Mouse (Mus musculus) WW6 (cell line): Measurements from ENCODE around the gene Asb3.
"Not testable (repeated sequence)": the region's sequence is repeated elsewhere in the genome, so short reads cannot be mapped to it uniquely, and the experiment has no call there.

Experiments
- DNase-seq: peaks from one replicate; pipeline ENCODE4 v3.0.0-alpha.2; 2013; ENCODE audit warnings: low read depth, low spot score

Gene Asb3

DNA sequence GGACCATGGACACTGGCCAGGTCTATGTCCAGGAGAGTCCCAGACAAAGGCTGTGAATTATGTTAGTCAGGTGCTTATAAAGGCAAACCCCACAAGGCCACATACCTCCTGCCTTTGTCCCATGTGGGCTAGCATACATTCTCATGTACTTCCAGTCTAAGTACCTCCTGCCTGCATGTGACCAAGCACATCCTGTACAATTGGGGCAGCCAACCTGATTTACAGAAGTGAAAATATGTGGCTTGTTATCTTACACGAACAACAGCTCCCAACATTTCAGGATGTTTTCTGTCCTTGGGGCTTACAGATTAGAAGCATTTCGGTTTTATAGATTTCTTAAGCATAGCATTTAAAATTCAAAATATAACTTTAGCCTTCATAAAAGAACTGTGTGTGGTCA, 114.8 kb downstream of the Asb3 start:
- DNase-seq: no peak

DNA sequence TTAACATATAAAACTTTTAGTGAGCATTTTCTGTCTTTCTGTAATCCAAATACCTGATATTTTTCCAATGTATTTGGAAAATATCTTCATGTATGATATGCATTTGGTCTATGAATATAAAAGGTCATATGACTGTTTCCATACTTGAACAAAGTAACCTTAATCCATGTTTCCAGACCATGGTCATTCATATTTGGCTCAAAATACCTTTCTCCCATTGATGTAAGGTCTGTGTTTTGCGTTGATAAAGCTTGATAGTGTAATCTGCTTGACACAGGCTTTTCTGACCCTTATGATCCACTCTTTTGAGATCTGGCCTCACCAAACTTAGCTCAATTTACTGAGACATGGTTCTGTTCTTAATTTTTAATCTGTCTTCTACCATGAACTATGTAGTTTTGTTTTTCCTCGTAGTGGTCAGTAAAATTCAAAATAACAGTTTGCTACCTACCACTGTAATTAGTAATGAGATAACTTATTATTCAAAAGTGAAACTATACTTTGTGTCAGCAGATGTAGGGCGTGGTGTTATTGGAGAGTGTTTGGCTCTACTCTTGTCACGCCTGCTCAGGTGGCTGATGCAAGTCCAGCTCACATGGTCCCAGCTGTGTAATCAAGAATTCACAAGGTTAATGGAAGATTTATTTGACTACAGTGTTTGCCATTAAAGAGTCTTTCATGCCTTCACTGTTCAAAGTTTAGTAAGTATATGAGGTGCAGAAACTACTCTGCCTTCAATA, 116.1 kb downstream of the Asb3 start:
- DNase-seq: no peak

DNA sequence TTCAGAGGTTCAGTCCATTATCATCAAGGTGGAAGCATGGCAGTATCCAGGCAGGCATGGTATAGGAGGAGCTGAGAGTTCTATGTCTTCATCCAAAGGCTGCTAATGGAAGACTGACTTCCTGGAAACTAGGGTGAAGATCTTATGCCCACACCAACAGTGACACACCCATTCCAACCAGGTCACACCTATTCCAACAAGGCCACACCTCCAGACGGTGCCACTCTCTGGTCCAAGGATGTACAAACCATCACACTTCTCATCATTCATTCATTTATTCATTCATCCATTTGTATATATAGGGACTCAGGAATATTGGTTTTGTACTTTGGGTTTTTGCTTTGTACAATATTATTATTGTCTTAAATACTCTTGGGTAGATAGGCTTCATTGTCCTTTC, 124.5 kb downstream of the Asb3 start:
- DNase-seq: not testable (repeated sequence)

GRCm38 (mm10) chr11:31017466-31017865, 132.2 kb downstream of the Asb3 start:
- DNase-seq: peak; percentile 31

- DNase-seq: no peak
Measured at GRCm38 (mm10) chr11:31034958-31035357, 149.7 kb downstream of the Asb3 start.

- no peak for DNase-seq
Measured at GRCm38 (mm10) chr11:31089973-31090372, 204.8 kb downstream of the Asb3 start.

- DNase-seq: no peak
Measured at GRCm38 (mm10) chr11:31090478-31090978, 205.3 kb downstream of the Asb3 start.

- not testable (repeated sequence) for DNase-seq
Measured at GRCm38 (mm10) chr11:31099519-31099918, 214.3 kb downstream of the Asb3 start.

DNA sequence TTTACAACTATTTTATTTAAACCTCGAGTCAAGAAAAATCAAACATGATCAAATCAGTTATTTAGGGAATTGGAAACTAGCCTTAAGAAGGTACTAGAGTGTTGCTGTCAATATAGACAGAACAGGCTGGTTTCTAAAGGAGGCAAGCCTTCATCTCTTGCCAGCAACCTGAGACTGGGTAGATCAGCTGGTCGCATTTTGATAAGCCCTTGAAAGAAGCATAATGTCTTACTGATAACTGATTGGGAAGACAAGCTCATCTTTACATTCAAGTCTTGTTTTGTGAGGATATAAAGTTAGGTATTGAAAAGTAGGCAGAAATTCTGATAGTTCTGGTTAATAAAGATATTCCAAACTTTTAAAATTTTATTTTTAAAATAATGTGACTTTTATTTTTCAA, 217.0 kb downstream of the Asb3 start:
- DNase-seq: no peak

DNA sequence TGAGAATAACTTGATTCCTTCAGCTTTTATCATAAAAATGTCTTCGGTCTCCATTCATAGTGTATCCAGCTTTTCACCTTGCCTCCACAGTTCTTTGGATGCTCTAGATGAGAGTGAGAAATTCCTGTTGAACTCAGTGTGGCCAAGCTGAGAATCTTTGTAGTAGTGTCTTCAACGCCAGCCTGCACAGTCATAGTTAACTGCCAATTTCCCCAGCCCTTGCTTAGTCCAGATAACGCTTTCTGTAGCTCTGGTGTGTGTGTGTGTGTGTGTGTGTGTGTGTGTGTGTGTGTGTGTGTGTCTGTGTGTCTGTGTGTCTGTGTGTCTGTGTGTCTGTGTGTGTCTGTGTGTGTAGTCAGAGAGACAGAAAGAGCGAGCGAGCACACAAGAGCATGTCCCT, 220.1 kb downstream of the Asb3 start:
- no peak for DNase-seq

- DNase-seq: not testable (repeated sequence)
Measured at GRCm38 (mm10) chr11:31126964-31127363, 241.7 kb downstream of the Asb3 start.

DNA sequence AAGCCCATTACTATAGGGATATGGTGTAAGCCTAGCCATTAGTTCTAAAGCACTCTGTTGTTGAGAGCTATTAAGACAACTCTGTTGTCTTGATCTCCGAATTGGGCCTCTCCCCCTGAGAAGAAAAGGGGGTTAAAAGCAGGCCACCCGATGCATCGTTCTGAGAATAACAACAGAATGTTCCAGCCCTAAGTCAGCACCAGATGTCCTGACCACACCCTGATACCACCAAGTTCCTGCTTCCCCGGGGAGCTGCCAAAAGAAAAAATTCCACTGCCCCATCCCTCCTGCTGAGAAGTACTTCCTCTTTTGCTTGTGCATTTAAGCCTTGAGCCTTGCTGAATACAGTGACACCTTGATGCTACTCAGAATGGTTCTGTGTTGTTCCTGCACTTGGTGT, 248.5 kb downstream of the Asb3 start:
- not testable (repeated sequence) for DNase-seq

DNA sequence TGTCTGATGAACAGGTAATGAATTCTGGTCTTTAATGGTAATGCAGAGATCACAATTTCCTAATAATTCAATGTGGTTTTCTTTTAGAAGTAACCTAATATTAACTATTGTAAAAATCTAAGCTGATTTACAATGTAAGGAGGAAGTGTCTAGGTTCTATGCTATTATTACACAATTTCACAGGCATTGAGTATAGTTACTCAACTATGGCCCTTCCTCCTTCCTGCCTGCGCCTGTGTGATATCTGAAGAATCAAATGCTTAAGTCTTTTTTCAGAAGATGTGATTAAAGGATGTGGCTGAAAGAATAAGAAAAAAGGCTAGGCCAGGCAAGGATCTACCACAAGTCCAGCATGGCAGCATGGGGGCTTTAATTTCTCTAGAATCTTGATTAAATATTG, 249.6 kb downstream of the Asb3 start:
- DNase-seq: not testable (repeated sequence)

DNA sequence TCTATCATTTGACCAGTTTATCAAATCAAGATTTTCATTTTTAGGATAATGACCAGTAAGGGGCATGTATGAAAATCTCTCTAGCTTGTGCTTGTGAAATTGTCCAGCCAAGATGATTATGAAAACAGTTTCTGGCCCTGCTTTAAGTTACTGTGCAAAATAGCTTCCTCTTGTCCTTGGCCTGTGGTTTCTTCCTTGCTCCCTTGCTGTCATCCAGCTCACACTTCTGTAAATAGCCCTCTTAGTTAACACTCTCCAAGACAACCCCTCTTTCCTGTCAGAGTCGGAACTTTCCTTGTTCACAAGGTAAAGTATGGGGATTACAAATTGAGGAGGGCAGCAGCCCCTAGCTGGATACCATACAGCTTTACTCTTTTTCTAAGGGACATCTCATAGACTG, 253.2 kb downstream of the Asb3 start:
- not testable (repeated sequence) for DNase-seq
